Mouse (Mus musculus) heart, postnatal 0 days (tissue): ENCODE results near the gene Dlgap4. TPM values are rescaled to one million over a fixed set of nuclear protein-coding genes. Genes with fewer than 3 reads are reported as not detected.
A peak's percentile ranks its signal among the peaks of the same experiment; 100 is the strongest.

Source experiments
- ATAC-seq: fragments of 200-750 bp; cut with Nextera tagmentation; 2 replicates; pipeline ENCODE4 v1.8.0; 2017; ENCODE audit warnings: low read depth, moderate number of reproducible peaks, moderate library complexity; ENCODE audit not compliant: insufficient read depth
- DNase-seq: peaks from one replicate; pipeline ENCODE4 v3.0.0-alpha.2; 2016; ENCODE audit warnings: low spot score
- H3K27ac ChIP-seq: fragments of 300-500 bp; sonication (generic); 2 replicates; pipeline ENCODE4 v1.5.1; 2014; ENCODE audit warnings: low read depth, mild to moderate bottlenecking
- H3K27me3 ChIP-seq: fragments of 300-500 bp; sonication (generic); 2 replicates; pipeline ENCODE4 v1.6.1; 2014; ENCODE audit warnings: low read length, mixed read lengths; ENCODE audit not compliant: control insufficient read depth, insufficient read depth
- H3K36me3 ChIP-seq: fragments of 300-500 bp; sonication (generic); replicated peaks from 2 replicates; pipeline ENCODE4 v1.6.1; 2014; ENCODE audit warnings: low read length, mixed read lengths; ENCODE audit not compliant: control insufficient read depth, insufficient read depth
- H3K4me1 ChIP-seq: fragments of 300-500 bp; sonication (generic); 2 replicates; pipeline ENCODE4 v1.6.1; 2014; ENCODE audit warnings: antibody characterized with exemption; ENCODE audit not compliant: control insufficient read depth, insufficient read depth
- H3K4me2 ChIP-seq: fragments of 300-500 bp; sonication (generic); 2 replicates; pipeline ENCODE4 v1.6.1; 2014; ENCODE audit warnings: low read depth, mild to moderate bottlenecking, low read length, moderate library complexity
- H3K4me3 ChIP-seq: fragments of 300-500 bp; sonication (generic); 2 replicates; pipeline ENCODE4 v1.5.1; 2014; ENCODE audit warnings: low read depth, low read length
- H3K9ac ChIP-seq: fragments of 300-500 bp; sonication (generic); replicated peaks from 2 replicates; pipeline ENCODE4 v1.6.1; 2014; ENCODE audit warnings: low read depth, low read length, mixed read lengths
- H3K9me3 ChIP-seq: fragments of 300-500 bp; sonication (generic); replicated peaks from 2 replicates; pipeline ENCODE4 v1.6.1; 2016; ENCODE audit warnings: low read length; ENCODE audit not compliant: control insufficient read depth
- CTCF ChIP-seq: IDR thresholded peaks from 2 replicates; pipeline ENCODE4 v1.5.1; 2016; ENCODE audit warnings: antibody characterized with exemption, control low read depth, low read depth
- EP300 ChIP-seq: IDR thresholded peaks from 2 replicates; pipeline ENCODE4 v1.6.1; 2016; ENCODE audit warnings: antibody characterized with exemption, low read depth
- WGBS: fragments of 180-500 bp; shearing (Covaris S2); extraction: QIAGEN DNeasy Blood & Tissue Kit; methylation state at CpG from one replicate; pipeline ENCODE4 v1.1.7; 2014; 5-methylcytosine and 5-hydroxymethylcytosine counted together
- polyA plus RNA-seq: library from polyadenylated mRNA; unstranded; fragments of >200 nt; fragmentation: Nextera tagmentation; extraction: Ambion mirVana; gene quantifications from 2 replicates; pipeline ENCODE4 v1.2.1, GENCODE M21; 2015
- total RNA-seq: library from RNA; depleted of rRNA; stranded (reverse); fragments of >200 nt; gene quantifications from 2 replicates; pipeline ENCODE4 v1.2.3, GENCODE M21; 2014; ENCODE audit warnings: low replicate concordance; rRNA removed

The Dlgap4 gene
- total and polyA plus RNA-seq, 2 experiments from 2014 or later = 51.3 to 58.5 TPM

GRCm38 (mm10) chr2:156806886-156807285 is 193.4 kb downstream of the Dlgap4 start:
- Histone ChIP-seq H3K4me1 (no peaks in the 10 kb centered on the region), H3K9me3 (no peaks in the 10 kb centered on the region), H3K4me2 (no peak overlapping the region), H3K4me3 (no peak overlapping the region), H3K36me3 (no peaks in the 10 kb centered on the region), H3K27ac (no peak overlapping the region), H3K27me3 (no peaks in the 10 kb centered on the region), H3K9ac (no peak overlapping the region)
- DNase-seq (no peak), ATAC-seq (no peak)
- 64% methylated on average over 6 of the region's 6 CpGs for WGBS
- TF ChIP-seq CTCF = no peak
- no peak for TF ChIP-seq EP300

- 31% methylated on average over 2 of the region's 2 CpGs for WGBS
- H3K36me3 ChIP-seq = no peaks in the 10 kb centered on the region
- H3K4me1 ChIP-seq = peaks cover 6% of the 10 kb centered on the region; the same call in 1 of the 2 replicates
- TF ChIP-seq CTCF = peak; percentile 89
- no peak for TF ChIP-seq EP300
- no peak for ATAC-seq
- no peak overlapping the region for H3K4me2 ChIP-seq
- no peak overlapping the region for H3K9ac ChIP-seq
- no peaks in the 10 kb centered on the region for H3K9me3 ChIP-seq
- DNase-seq = peak; percentile 63
- H3K27ac ChIP-seq = no peak overlapping the region
- H3K4me3 ChIP-seq = no peak overlapping the region
- H3K27me3 ChIP-seq = no peaks in the 10 kb centered on the region
Observed at GRCm38 (mm10) chr2:156809579-156809978, 196.1 kb downstream of the Dlgap4 start.

GRCm38 (mm10) chr2:156810716-156811115 is 197.2 kb downstream of the Dlgap4 start:
- Histone ChIP-seq H3K4me1 (peaks cover 10% of the 10 kb centered on the region; the same call in 1 of the 2 replicates), H3K27me3 (no peaks in the 10 kb centered on the region)
- 93% methylated on average over 10 of the region's 10 CpGs for WGBS

GRCm38 (mm10) chr2:156811556-156811955 is 198.1 kb downstream of the Dlgap4 start:
- H3K9me3 ChIP-seq = no peaks in the 10 kb centered on the region
- no peaks in the 10 kb centered on the region for H3K27me3 ChIP-seq
- DNase-seq (no peak), ATAC-seq (no peak)
- no peak overlapping the region for H3K27ac ChIP-seq
- H3K4me1 ChIP-seq = peaks cover 10% of the 10 kb centered on the region; the same call in 1 of the 2 replicates
- 50% methylated on average over 5 of the region's 5 CpGs for WGBS
- no peak overlapping the region for H3K4me3 ChIP-seq
- TF ChIP-seq EP300 (no peak), CTCF (no peak)
- no peak overlapping the region for H3K4me2 ChIP-seq
- H3K36me3 ChIP-seq = no peaks in the 10 kb centered on the region
- no peak overlapping the region for H3K9ac ChIP-seq

More at GRCm38 (mm10) chr2:156810716-156811115, 197.2 kb downstream of the Dlgap4 start:
- no peaks in the 10 kb centered on the region for H3K9me3 ChIP-seq
- no peaks in the 10 kb centered on the region for H3K36me3 ChIP-seq
- no peak for ATAC-seq
- H3K27ac ChIP-seq = no peak overlapping the region
- TF ChIP-seq EP300 (no peak), CTCF (no peak)
- H3K4me2 ChIP-seq = no peak overlapping the region
- DNase-seq = no peak
- no peak overlapping the region for H3K4me3 ChIP-seq
- H3K9ac ChIP-seq = no peak overlapping the region

Other genes starting within 250 kb of the Dlgap4 start
- 21.5 and 28.2 TPM in 2 replicates for gene Epb41l1, start 192.8 kb upstream of the Dlgap4 start, total RNA-seq
- 0.45 and 0.47 TPM in 2 replicates for gene Epb41l1, start 192.8 kb upstream of the Dlgap4 start, polyA plus RNA-seq
- 26.7 and 36.2 TPM in 2 replicates for gene Aar2, start 66.1 kb upstream of the Dlgap4 start, total RNA-seq
- 18.7 and 19.4 TPM in 2 replicates for gene Aar2, start 66.1 kb upstream of the Dlgap4 start, polyA plus RNA-seq
- gene Myl9, start 161.7 kb downstream of the Dlgap4 start, total RNA-seq = 1,299 and 1,431 TPM in 2 replicates
- gene Myl9, start 161.7 kb downstream of the Dlgap4 start, polyA plus RNA-seq = 1,847 and 1,885 TPM in 2 replicates
- 19.7 and 28.3 TPM in 2 replicates for gene Tgif2, start 226.3 kb downstream of the Dlgap4 start, total RNA-seq
- gene Tgif2, start 226.3 kb downstream of the Dlgap4 start, polyA plus RNA-seq = 11.6 and 14.6 TPM in 2 replicates
- 0.12 TPM in 1 of 2 replicates, not detected in the other for gene 4930518I15Rik, start 244.2 kb downstream of the Dlgap4 start, total RNA-seq
- 3.2 and 3.8 TPM in 2 replicates for gene 4930518I15Rik, start 244.2 kb downstream of the Dlgap4 start, polyA plus RNA-seq
- 155 and 219 TPM in 2 replicates for gene Rab5if, start 249.4 kb downstream of the Dlgap4 start, total RNA-seq
- 186 and 188 TPM in 2 replicates for gene Rab5if, start 249.4 kb downstream of the Dlgap4 start, polyA plus RNA-seq